Mouse (Mus musculus): ENCODE data around the gene Grid2ip. TPM values are rescaled to one million over a fixed set of nuclear protein-coding genes. Genes with fewer than 3 reads are reported as not detected.

The Grid2ip gene
- polyA plus RNA-seq, 1 experiment = not detected

DNA sequence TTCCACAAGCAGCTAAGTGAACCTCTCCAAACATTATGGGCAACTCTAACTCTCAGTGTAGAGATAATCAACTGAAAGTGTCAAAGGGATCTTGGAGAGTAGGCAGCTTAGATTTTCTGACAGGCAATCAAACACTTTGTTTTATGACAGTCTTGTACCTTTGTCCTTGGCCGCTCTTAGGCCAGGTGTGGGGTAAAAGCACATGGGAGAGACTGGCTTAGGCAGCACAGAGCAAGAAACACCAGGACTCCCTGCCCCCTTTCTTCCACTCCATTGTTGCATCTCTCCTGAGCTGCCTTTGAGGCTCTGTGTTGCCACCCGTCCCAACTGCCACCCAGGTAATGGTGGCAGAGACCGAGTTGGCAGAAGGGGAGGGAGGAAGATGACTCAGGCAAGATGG lies 84.2 kb downstream of the Grid2ip start:
- Histone ChIP-seq H3K79me2 (ENCODE audit: control insufficient read depth, insufficient read depth) (no peaks in the 10 kb centered on the region), H3K4me3 (no peak overlapping the region), H3K27me3 (ENCODE audit: control insufficient read depth, insufficient read depth, insufficient read length) (peaks cover 8% of the 10 kb centered on the region), H3ac (ENCODE audit: control insufficient read depth, insufficient read length) (no peak overlapping the region), H3K36me3 (ENCODE audit: control insufficient read depth, insufficient read depth) (no peaks in the 10 kb centered on the region), H3K4me2 (ENCODE audit: low read depth) (no peak overlapping the region)
- TF ChIP-seq TCF3 (IDR thresholded peaks at IDR 0.05; ENCODE audit: insufficient read length, low read depth) = no peak
- TF ChIP-seq MYOD1 (IDR thresholded peaks at IDR 0.05; ENCODE audit: control insufficient read depth in 1 of 3, insufficient read length in 2 of 3, low read depth in 2 of 3) = no peak
- no peak for TF ChIP-seq REST (IDR thresholded peaks at IDR 0.05; ENCODE audit: insufficient read depth, insufficient read length)
- TF ChIP-seq CEBPB (IDR thresholded peaks at IDR 0.05; ENCODE audit: insufficient read depth, poor library complexity, severe bottlenecking) = no peak
- TF ChIP-seq MAX (IDR thresholded peaks at IDR 0.05; ENCODE audit: low read depth) = no peak
- no peak for TF ChIP-seq POLR2A (IDR thresholded peaks at IDR 0.05; ENCODE audit: insufficient read length, low read depth)
- TF ChIP-seq TCF12 (IDR thresholded peaks at IDR 0.05; ENCODE audit: insufficient read depth, poor library complexity, severe bottlenecking) = no peak
- TF ChIP-seq POLR2AphosphoS2 (IDR thresholded peaks at IDR 0.05; ENCODE audit: insufficient read length, low read depth) = no peak
- no peak for TF ChIP-seq USF1 (IDR thresholded peaks at IDR 0.05; ENCODE audit: low read depth)
- no peak for TF ChIP-seq SRF (IDR thresholded peaks at IDR 0.05; ENCODE audit: control insufficient read depth, insufficient read length, low read depth)
- no peak for TF ChIP-seq E2F4 (IDR thresholded peaks at IDR 0.05; ENCODE audit: insufficient read depth)
- TF ChIP-seq MYOG (IDR thresholded peaks at IDR 0.05; ENCODE audit: control insufficient read depth in 1 of 3, insufficient read depth in 1 of 3, insufficient read length in 2 of 3, low read depth in 2 of 3) = no peak

DNA sequence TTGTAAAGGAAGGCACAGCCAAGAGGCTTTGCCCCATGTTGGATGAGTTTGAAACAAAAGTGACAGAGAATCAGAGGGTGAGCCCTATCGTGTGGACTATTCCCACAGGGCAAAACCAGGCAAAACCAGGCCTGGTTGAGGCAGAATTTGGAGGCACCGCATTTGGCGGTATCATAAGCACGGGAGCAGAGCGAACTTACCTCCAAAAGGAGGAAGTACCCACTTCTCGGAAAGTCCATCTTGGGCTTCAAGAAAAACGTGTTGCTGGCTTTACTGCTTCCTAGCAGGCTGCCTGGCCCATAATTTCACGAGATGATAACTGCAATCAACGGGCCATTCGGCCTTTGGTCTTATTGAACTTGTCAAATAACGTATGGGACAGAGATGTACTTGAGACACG lies 84.6 kb downstream of the Grid2ip start:
- Histone ChIP-seq H3K36me3 (ENCODE audit: control insufficient read depth, insufficient read depth) (no peaks in the 10 kb centered on the region), H3K79me2 (ENCODE audit: control insufficient read depth, insufficient read depth) (no peaks in the 10 kb centered on the region), H3K4me3 (no peak overlapping the region), H3K4me2 (ENCODE audit: low read depth) (no peak overlapping the region), H3ac (ENCODE audit: control insufficient read depth, insufficient read length) (no peak overlapping the region), H3K27me3 (ENCODE audit: control insufficient read depth, insufficient read depth, insufficient read length) (peaks cover 8% of the 10 kb centered on the region)
- TF ChIP-seq POLR2A (IDR thresholded peaks at IDR 0.05; ENCODE audit: insufficient read length, low read depth) = no peak

Other genes with a start within 250 kb of the Grid2ip start
- gene Rnf216, start 244.3 kb upstream of the Grid2ip start, polyA plus RNA-seq (2012; fragmentation: generic; extraction: Trizol) = 15.9 TPM
- not detected for gene Olfr718-ps1, start 209.8 kb upstream of the Grid2ip start, polyA plus RNA-seq (2012; fragmentation: generic; extraction: Trizol)
- 3.1 TPM for gene Rbak, start 176.6 kb upstream of the Grid2ip start, polyA plus RNA-seq (2012; fragmentation: generic; extraction: Trizol)
- not detected for gene Spdye4b, start 176.3 kb upstream of the Grid2ip start, polyA plus RNA-seq (2012; fragmentation: generic; extraction: Trizol)
- not detected for gene Spdye4a, start 130.4 kb upstream of the Grid2ip start, polyA plus RNA-seq (2012; fragmentation: generic; extraction: Trizol)
- gene Zfp12, start 122.2 kb upstream of the Grid2ip start, polyA plus RNA-seq (2012; fragmentation: generic; extraction: Trizol) = 4.5 TPM
- 6.1 TPM for gene Zfp316, start 87.3 kb upstream of the Grid2ip start, polyA plus RNA-seq (2012; fragmentation: generic; extraction: Trizol)
- gene Zfp853, start 63.7 kb upstream of the Grid2ip start, polyA plus RNA-seq (2012; fragmentation: generic; extraction: Trizol) = 0.01 TPM
- gene E130309D02Rik, start 42.0 kb upstream of the Grid2ip start, polyA plus RNA-seq (2012; fragmentation: generic; extraction: Trizol) = 25.7 TPM
- gene Zdhhc4, start 28.1 kb upstream of the Grid2ip start, polyA plus RNA-seq (2012; fragmentation: generic; extraction: Trizol) = 60.5 TPM
- gene Kdelr2, start 46.5 kb downstream of the Grid2ip start, polyA plus RNA-seq (2012; fragmentation: generic; extraction: Trizol) = 88.2 TPM
- 3.9 TPM for gene Daglb, start 107.2 kb downstream of the Grid2ip start, polyA plus RNA-seq (2012; fragmentation: generic; extraction: Trizol)
- gene Rac1, start 170.7 kb downstream of the Grid2ip start, polyA plus RNA-seq (2012; fragmentation: generic; extraction: Trizol) = 245 TPM

Measured in myocyte (in vitro differentiated cells).